Mouse (Mus musculus): Measurements from ENCODE around the gene Glp2r. TPM values are rescaled to one million over a fixed set of nuclear protein-coding genes. Genes with fewer than 3 reads are reported as not detected.

Glp2r gene
- polyA plus RNA-seq, 1 experiment = not detected

GRCm38 (mm10) chr11:67656811-67657210 lies 114.1 kb downstream of the Glp2r start:
- Histone ChIP-seq H3K4me1 (ENCODE audit: control insufficient read depth, insufficient read depth, low read length) (peaks cover 16% of the 10 kb centered on the region), H3K9ac (ENCODE audit: low read depth, poor library complexity, severe bottlenecking) (no peak overlapping the region), H3K27ac (ENCODE audit: insufficient read depth, low read length) (no peak overlapping the region), H3K36me3 (ENCODE audit: control insufficient read depth, insufficient read depth, low read length, poor library complexity, severe bottlenecking) (no peaks in the 10 kb centered on the region), H3K27me3 (ENCODE audit: control insufficient read depth, insufficient read depth, low read length, poor library complexity, severe bottlenecking) (no peaks in the 10 kb centered on the region), H3K4me3 (ENCODE audit: low read depth, low read length) (no peak overlapping the region), H3K9me3 (replicated peaks; ENCODE audit: control insufficient read depth, insufficient read depth, low read length, poor library complexity, severe bottlenecking) (no peaks in the 10 kb centered on the region)
- no peak for TF ChIP-seq CTCF (IDR thresholded peaks at IDR 0.05; ENCODE audit: low read depth, low read length)
- no peak for TF ChIP-seq POLR2A (IDR thresholded peaks at IDR 0.05; ENCODE audit: insufficient read depth, low read length)
- no peak for TF ChIP-seq EP300 (IDR thresholded peaks at IDR 0.05; ENCODE audit: insufficient read depth, low read depth, low read length)

GRCm38 (mm10) chr11:67656366-67656765 lies 114.6 kb downstream of the Glp2r start:
- Histone ChIP-seq H3K4me3 (ENCODE audit: low read depth, low read length) (no peak overlapping the region), H3K36me3 (ENCODE audit: control insufficient read depth, insufficient read depth, low read length, poor library complexity, severe bottlenecking) (no peaks in the 10 kb centered on the region), H3K27me3 (ENCODE audit: control insufficient read depth, insufficient read depth, low read length, poor library complexity, severe bottlenecking) (no peaks in the 10 kb centered on the region), H3K4me1 (ENCODE audit: control insufficient read depth, insufficient read depth, low read length) (peaks cover 16% of the 10 kb centered on the region), H3K27ac (ENCODE audit: insufficient read depth, low read length) (no peak overlapping the region), H3K9ac (ENCODE audit: low read depth, poor library complexity, severe bottlenecking) (no peak overlapping the region), H3K9me3 (replicated peaks; ENCODE audit: control insufficient read depth, insufficient read depth, low read length, poor library complexity, severe bottlenecking) (no peaks in the 10 kb centered on the region)
- no peak for TF ChIP-seq POLR2A (IDR thresholded peaks at IDR 0.05; ENCODE audit: insufficient read depth, low read length)
- no peak; the same call in 1 of the 2 replicates for TF ChIP-seq EP300 (IDR thresholded peaks at IDR 0.05; ENCODE audit: insufficient read depth, low read depth, low read length)
- TF ChIP-seq CTCF (IDR thresholded peaks at IDR 0.05; ENCODE audit: low read depth, low read length) = no peak

GRCm38 (mm10) chr11:67655236-67655959 lies 115.6 kb downstream of the Glp2r start:
- TF ChIP-seq CTCF (IDR thresholded peaks at IDR 0.05; ENCODE audit: low read depth, low read length) (no peak), EP300 (IDR thresholded peaks at IDR 0.05; ENCODE audit: insufficient read depth, low read depth, low read length) (no peak), POLR2A (IDR thresholded peaks at IDR 0.05; ENCODE audit: insufficient read depth, low read length) (no peak)
- no peaks in the 10 kb centered on the region for H3K9me3 ChIP-seq (replicated peaks; ENCODE audit: control insufficient read depth, insufficient read depth, low read length, poor library complexity, severe bottlenecking)
- no peak overlapping the region for H3K27ac ChIP-seq (ENCODE audit: insufficient read depth, low read length)
- peaks cover 16% of the 10 kb centered on the region for H3K4me1 ChIP-seq (ENCODE audit: control insufficient read depth, insufficient read depth, low read length)
- no peak overlapping the region for H3K9ac ChIP-seq (ENCODE audit: low read depth, poor library complexity, severe bottlenecking)
- no peak overlapping the region for H3K4me3 ChIP-seq (ENCODE audit: low read depth, low read length)
- no peaks in the 10 kb centered on the region for H3K36me3 ChIP-seq (ENCODE audit: control insufficient read depth, insufficient read depth, low read length, poor library complexity, severe bottlenecking)
- no peaks in the 10 kb centered on the region for H3K27me3 ChIP-seq (ENCODE audit: control insufficient read depth, insufficient read depth, low read length, poor library complexity, severe bottlenecking)

DNA sequence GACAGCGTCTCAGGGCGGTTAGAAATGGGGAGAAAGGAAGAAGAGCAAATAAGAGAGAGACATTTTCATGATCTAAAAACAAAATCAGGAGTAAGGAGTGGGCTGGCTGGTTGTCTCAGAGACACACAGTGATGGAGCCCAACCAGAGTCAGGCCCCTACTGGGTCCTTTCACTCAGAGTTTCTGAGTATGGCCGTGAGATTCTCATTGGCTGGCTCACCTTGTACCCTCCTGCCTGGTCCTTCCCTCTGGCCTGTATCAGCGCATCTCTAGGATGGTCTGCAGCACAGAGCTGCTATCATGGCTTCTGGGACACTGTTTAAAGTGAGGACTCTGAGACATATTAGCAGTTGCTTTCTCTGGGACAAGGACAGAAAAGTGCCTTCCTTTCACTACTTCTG lies 116.4 kb downstream of the Glp2r start:
- H3K27ac ChIP-seq (ENCODE audit: insufficient read depth, low read length) = no peak overlapping the region
- no peak overlapping the region for H3K9ac ChIP-seq (ENCODE audit: low read depth, poor library complexity, severe bottlenecking)
- no peak for TF ChIP-seq EP300 (IDR thresholded peaks at IDR 0.05; ENCODE audit: insufficient read depth, low read depth, low read length)
- no peak for TF ChIP-seq POLR2A (IDR thresholded peaks at IDR 0.05; ENCODE audit: insufficient read depth, low read length)
- no peak for TF ChIP-seq CTCF (IDR thresholded peaks at IDR 0.05; ENCODE audit: low read depth, low read length)
- H3K9me3 ChIP-seq (replicated peaks; ENCODE audit: control insufficient read depth, insufficient read depth, low read length, poor library complexity, severe bottlenecking) = no peaks in the 10 kb centered on the region
- peaks cover 16% of the 10 kb centered on the region for H3K4me1 ChIP-seq (ENCODE audit: control insufficient read depth, insufficient read depth, low read length)
- H3K27me3 ChIP-seq (ENCODE audit: control insufficient read depth, insufficient read depth, low read length, poor library complexity, severe bottlenecking) = no peaks in the 10 kb centered on the region
- H3K36me3 ChIP-seq (ENCODE audit: control insufficient read depth, insufficient read depth, low read length, poor library complexity, severe bottlenecking) = no peaks in the 10 kb centered on the region
- no peak overlapping the region for H3K4me3 ChIP-seq (ENCODE audit: low read depth, low read length)

GRCm38 (mm10) chr11:67653521-67654090 lies 117.3 kb downstream of the Glp2r start:
- Histone ChIP-seq H3K4me1 (ENCODE audit: control insufficient read depth, insufficient read depth, low read length) (peaks cover 15% of the 10 kb centered on the region), H3K4me3 (ENCODE audit: low read depth, low read length) (no peak overlapping the region), H3K9ac (ENCODE audit: low read depth, poor library complexity, severe bottlenecking) (no peak overlapping the region), H3K27me3 (ENCODE audit: control insufficient read depth, insufficient read depth, low read length, poor library complexity, severe bottlenecking) (no peaks in the 10 kb centered on the region), H3K27ac (ENCODE audit: insufficient read depth, low read length) (no peak overlapping the region), H3K9me3 (replicated peaks; ENCODE audit: control insufficient read depth, insufficient read depth, low read length, poor library complexity, severe bottlenecking) (no peaks in the 10 kb centered on the region), H3K36me3 (ENCODE audit: control insufficient read depth, insufficient read depth, low read length, poor library complexity, severe bottlenecking) (no peaks in the 10 kb centered on the region)
- TF ChIP-seq CTCF (IDR thresholded peaks at IDR 0.05; ENCODE audit: low read depth, low read length) (no peak), POLR2A (IDR thresholded peaks at IDR 0.05; ENCODE audit: insufficient read depth, low read length) (no peak), EP300 (IDR thresholded peaks at IDR 0.05; ENCODE audit: insufficient read depth, low read depth, low read length) (no peak)

DNA sequence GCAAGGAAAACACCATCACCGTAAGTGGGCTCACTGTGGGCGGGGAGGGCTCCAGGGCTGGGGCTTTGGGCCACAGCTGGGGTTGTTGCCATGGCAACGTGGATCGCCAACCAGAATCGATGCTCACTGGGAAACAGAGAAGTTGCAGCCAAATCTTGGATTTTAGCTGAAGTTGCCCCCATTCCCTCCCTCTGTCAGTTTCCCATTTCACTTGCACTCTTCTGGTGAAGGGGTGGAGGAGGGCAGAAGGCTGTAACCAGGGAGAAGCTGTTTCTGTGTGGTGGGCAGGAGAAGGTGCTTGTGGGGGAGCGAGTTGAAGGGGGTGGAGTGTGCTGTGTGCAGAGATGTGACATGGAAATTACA lies 118.1 kb downstream of the Glp2r start:
- H3K36me3 ChIP-seq (ENCODE audit: control insufficient read depth, insufficient read depth, low read length, poor library complexity, severe bottlenecking) = no peaks in the 10 kb centered on the region
- H3K9me3 ChIP-seq (replicated peaks; ENCODE audit: control insufficient read depth, insufficient read depth, low read length, poor library complexity, severe bottlenecking) = no peaks in the 10 kb centered on the region
- no peak for TF ChIP-seq POLR2A (IDR thresholded peaks at IDR 0.05; ENCODE audit: insufficient read depth, low read length)
- TF ChIP-seq CTCF (IDR thresholded peaks at IDR 0.05; ENCODE audit: low read depth, low read length) = no peak
- TF ChIP-seq EP300 (IDR thresholded peaks at IDR 0.05; ENCODE audit: insufficient read depth, low read depth, low read length) = no peak
- peaks cover 15% of the 10 kb centered on the region for H3K4me1 ChIP-seq (ENCODE audit: control insufficient read depth, insufficient read depth, low read length)
- no peaks in the 10 kb centered on the region for H3K27me3 ChIP-seq (ENCODE audit: control insufficient read depth, insufficient read depth, low read length, poor library complexity, severe bottlenecking)
- H3K27ac ChIP-seq (ENCODE audit: insufficient read depth, low read length) = no peak overlapping the region
- no peak overlapping the region for H3K4me3 ChIP-seq (ENCODE audit: low read depth, low read length)
- H3K9ac ChIP-seq (ENCODE audit: low read depth, poor library complexity, severe bottlenecking) = no peak overlapping the region
